Mouse (Mus musculus): ENCODE data around the gene Lmcd1.
"Not testable (repeated sequence)": the region's sequence is repeated elsewhere in the genome, so short reads cannot be mapped to it uniquely, and the experiment has no call there.

Lmcd1 gene

GRCm38 (mm10) chr6:112273501-112274205 is at the start of gene Lmcd1:
Gene Lmcd1, plus strand, starts transcription at chr6:112273758.
- DNase-seq (ENCODE audit: low read depth): no peak

DNA sequence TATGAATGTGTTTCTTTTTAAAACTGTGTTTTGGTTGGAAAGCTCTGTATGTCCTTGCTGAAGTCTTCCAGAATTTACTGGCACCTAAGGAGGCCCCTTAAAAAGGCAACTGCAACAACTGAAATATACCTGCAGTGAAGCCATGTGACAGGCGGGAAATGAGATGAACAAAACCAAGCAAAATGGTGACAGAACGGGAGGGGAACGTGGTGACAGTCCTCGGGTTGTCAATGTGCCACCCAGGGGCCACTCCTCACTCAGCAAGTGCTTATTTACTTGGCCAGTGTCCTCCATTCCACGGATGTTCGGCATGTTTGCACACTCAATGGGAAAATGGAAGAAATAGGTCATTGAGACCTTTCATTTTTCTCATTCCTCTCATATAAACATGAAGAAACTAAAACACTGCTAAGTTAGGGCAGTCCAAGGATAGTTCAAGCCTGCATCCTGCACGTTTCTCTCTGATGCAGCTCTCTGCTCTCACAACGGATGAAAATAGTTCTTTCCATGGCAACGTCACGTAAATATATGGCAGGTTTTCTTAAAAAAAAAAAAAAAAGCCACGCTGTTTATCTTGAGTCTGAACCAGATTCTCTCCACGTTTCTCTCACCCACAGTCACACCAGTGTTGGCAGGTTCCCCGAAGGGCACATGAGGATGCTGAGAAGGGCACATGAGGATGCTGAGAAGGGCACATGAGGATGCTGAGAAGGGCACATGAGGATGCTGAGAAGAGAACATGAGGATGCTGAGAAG is 49.5 kb upstream of the Lmcd1 start:
- DNase-seq (ENCODE audit: low read depth): no peak

- no peak for DNase-seq (ENCODE audit: low read depth)
These were observed 36.8 kb upstream of the Lmcd1 start for GRCm38 (mm10) chr6:112236775-112237174.

DNA sequence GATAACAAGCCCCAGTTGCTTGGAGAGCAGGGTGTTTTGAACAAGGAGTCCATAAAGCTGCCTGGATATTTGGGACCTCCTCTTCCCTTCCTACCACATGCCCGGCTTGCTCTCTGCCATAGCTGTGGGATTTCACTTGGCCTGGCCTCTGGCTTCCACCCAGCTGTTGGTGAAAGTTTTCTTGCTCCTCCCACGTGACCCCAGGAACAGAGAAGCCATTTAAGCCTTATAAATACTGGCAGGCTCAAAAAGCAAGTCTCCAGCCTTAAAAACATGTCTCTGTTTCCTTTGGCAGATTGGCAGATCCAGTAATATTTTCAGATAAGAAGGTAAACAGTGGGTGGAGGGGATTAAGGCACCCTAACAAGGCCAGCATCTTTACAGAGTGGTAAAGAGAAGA is 31.3 kb upstream of the Lmcd1 start:
- no peak for DNase-seq (ENCODE audit: low read depth)

DNA sequence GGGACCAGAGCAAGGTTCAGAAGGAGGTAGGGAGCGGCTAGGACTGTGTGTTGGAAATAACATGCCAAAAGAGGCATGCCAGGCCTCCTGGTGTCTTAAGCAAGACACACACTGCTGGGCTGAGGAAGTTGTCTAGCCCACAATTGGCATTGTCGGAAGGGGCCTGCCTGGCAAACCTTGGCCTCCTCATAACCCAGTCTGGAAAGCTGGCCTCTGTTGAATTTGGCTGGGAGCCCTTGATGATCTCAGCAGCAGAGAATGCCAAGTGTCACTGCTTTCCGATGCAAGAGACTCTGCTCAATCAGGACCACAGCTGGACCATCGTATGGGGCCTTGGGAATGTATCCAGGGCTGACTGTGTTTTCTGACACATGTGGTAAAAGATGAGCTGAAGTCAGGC is 27.9 kb upstream of the Lmcd1 start:
- no peak for DNase-seq (ENCODE audit: low read depth)

DNA sequence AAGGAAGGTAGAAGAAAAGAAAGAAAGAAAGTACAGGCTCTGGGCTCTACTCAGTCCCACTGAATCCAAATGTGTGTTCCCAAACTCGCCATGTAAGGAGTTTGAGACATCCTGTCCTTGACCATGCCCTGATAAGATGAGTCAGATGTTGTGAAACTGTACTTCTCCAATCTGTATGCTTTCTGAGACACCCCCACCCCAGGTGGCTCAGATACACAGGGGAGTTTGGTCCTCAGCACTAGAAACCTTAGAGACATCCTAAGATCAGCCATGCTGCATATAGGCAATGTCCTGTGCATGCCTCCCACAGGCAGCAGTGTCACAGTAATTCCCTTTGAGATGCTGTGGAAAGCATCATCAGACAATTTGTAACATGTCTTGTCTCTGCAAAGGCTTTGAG is 26.9 kb upstream of the Lmcd1 start:
- no peak for DNase-seq (ENCODE audit: low read depth)

GRCm38 (mm10) chr6:112253943-112254342 is 19.6 kb upstream of the Lmcd1 start:
- not testable (repeated sequence) for DNase-seq (ENCODE audit: low read depth)

- DNase-seq (ENCODE audit: low read depth): no peak
These were observed 18.6 kb upstream of the Lmcd1 start for GRCm38 (mm10) chr6:112254967-112255366.

DNA sequence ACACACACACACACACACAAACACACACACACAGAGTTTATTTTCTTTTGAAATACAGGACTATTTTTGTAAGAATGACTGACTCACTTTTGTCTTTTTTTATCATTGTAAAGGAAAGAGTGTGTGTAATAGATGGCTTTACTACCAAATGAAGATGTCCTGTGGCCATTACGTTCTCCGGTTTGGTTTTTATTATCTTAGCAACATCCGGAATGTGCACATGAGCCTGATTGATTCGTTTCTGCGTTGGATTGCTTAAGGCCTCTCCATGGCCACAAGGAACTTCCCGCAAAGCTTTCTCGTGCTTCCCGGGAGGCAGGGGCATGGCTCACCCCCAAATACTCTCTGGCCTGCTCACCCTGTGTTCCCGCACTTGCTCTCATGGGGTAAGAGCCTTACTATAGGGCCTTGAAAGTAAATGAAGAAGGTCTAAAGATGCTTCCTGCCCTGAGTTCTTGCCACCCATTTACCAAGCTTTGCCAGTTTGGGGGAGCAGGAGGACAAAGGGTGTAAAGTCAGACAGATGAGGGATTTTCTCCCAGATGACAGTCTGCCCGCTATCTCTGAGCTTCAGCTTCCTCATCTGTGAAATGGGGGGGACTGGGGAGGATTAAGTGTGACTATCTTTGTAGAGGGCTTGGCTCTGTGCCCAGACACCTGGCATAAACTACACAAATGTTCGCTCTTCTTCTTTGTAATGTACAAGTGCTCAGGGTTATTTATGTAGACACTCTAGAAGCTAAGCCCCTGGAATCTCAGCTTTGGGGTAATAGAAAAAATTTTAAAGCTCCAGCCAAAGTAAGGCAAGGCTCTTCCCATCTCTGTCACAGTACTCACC is 18.0 kb upstream of the Lmcd1 start:
- DNase-seq (ENCODE audit: low read depth): no peak

DNA sequence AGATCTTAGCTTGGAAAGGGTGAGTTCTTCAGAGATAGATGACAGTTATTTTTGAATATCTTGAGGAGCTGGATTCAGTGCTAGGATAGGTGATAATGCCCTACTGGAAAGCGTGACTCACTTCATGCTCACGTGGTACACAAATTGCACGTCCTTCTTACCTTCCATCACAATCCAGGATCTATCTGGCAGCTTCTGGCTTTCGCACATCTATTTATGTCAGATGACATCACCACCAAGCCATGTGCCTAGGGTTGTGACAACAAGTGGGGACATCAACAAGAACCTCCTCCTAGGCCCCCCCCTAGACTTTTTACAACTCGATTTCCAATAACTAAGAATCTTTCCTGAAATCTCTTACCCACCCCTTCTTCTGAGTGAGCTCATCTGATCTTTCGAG is 17.0 kb upstream of the Lmcd1 start:
- DNase-seq (ENCODE audit: low read depth): no peak

GRCm38 (mm10) chr6:112261089-112261488 is 12.5 kb upstream of the Lmcd1 start:
- DNase-seq (ENCODE audit: low read depth): no peak

DNA sequence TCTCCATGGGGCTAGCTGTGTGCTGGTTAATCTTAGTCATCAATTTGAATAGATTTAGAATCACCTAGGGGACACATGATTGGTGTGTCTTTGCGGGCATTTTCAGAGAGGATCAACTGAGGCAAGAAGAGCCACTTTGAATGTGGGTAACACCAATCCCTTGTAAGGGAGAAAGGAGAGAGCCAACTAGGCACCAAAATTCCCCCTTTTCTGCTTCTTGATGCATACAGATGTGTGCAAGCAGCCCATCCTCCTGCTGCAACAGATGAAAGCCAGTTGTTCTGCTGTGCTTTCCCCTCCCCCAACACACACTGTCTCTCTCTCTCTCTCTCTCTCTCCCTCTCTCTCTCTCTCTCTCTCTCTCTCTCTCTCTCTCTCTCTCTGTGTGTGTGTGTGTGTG is 9.2 kb upstream of the Lmcd1 start:
- no peak for DNase-seq (ENCODE audit: low read depth)

- no peak for DNase-seq (ENCODE audit: low read depth)
These were observed 6.9 kb upstream of the Lmcd1 start for GRCm38 (mm10) chr6:112266631-112267030.

- DNase-seq (ENCODE audit: low read depth): no peak
These were observed 5.7 kb upstream of the Lmcd1 start for GRCm38 (mm10) chr6:112267661-112268357.

DNA sequence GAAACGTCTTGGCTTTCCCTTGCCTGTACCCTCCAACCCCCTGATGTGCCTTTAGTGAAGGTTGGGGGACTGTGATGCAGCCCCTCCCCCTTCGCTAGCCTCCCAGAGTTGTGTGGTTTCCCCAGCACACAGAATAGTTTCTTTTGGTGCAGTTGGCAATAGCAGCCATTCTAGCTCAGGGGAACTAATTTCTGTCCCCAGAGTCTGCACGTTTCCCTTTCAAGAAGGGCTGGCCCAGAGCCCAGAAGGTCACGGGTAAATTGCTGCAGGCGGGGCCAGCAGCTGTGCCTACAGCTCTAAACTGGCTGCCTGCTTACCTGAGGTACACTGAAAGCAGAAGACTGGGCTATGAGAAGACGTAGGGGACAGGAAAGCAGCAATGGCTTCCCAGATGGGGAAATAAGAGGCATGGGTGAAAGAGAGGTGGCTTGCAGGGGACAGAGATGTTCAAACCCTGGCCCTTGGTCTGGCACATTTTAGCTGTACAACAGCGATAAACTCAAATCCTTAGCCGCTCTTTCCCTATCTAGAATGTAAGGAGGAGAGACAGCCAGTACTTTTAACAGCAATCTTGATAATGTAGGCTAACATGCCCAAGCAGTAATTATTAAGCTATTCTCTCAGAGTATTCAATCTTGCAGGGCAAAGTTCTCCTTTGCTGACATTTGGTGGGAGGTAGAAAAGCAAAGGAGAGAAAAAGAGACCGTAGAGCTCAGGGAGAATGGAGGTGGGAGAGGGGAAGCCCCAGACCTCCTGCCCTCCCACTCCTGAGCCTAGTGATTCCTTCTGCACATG is 900 bp downstream of the Lmcd1 start:
- DNase-seq (ENCODE audit: low read depth): no peak

DNA sequence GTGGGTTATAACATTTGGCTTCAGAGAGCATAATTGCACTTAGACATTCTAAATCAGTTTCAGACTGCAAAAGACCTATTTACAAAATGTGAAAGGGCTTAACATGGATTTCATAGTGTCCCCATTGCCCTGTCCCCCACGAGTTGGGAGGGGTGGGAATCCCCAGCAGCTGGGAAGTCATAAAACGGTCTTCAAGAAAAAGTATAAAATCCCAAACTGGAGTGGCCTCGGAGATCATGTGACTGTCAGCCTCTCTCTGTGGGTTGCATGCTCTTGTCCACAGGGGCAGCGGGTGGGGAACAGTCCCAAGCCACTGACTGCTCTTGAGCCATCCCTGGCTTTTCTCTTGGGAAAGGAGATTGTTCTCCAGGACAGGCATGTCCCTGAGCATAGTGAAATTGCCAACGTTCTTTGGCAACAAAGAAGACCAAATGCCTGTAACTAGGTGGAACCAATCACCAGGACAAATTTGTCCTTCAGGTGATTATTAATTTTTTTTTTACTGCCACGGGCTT is 2.2 kb downstream of the Lmcd1 start:
- no peak for DNase-seq (ENCODE audit: low read depth)

DNA sequence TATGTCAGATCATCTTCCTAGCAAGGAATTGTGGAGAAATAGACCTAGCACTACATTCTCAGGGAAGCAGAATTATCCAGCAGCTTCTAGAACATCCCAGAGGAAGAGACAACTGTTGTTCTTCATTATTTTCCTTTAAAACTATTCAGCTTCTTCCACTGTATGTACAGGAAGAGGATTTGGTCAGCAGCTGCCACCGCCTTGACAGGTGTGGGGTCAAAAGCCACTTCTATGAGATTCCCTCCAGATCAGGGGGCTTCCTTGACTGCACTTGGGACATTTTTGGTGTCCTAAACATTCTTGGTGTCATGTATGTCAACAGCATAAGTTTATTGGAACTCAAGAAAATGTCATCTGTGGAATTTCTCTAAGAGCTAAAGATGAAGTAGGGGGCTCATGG is 5.2 kb downstream of the Lmcd1 start:
- no peak for DNase-seq (ENCODE audit: low read depth)

- no peak for DNase-seq (ENCODE audit: low read depth)
These were observed 6.6 kb downstream of the Lmcd1 start for GRCm38 (mm10) chr6:112280161-112280560.

GRCm38 (mm10) chr6:112280945-112281344 is 7.4 kb downstream of the Lmcd1 start:
- DNase-seq (ENCODE audit: low read depth): no peak

DNA sequence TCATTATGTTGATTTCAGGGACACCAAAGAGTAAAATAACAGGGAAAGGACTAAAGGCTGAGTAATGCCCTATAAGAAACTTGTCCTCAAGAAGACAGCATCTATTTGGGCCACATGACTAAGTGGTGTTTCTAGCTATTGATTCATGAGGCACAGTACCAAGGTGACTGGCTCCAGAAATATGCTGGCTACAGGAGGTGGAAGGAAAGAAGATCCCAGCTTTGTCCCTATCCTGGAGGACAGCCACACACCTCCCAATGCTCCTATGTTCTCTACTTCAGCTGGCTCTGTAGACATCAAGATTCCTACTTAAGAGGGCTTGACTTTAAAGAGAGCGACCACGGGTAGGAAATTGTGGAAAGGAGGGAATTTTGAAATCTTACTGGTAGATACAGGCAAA is 8.4 kb downstream of the Lmcd1 start:
- DNase-seq (ENCODE audit: low read depth): no peak

- no peak for DNase-seq (ENCODE audit: low read depth)
These were observed 10.5 kb downstream of the Lmcd1 start for GRCm38 (mm10) chr6:112284087-112284486.
